Mouse (Mus musculus) NIH3T3 (cell line): ENCODE data around the gene Gpatch8.

Source experiments
- DNase-seq: peaks from one replicate; pipeline ENCODE4 v3.0.0-alpha.2; 2012; ENCODE audit warnings: low read depth

Gpatch8 gene

GRCm38 (mm10) chr11:102495742-102496141 lies 60.5 kb downstream of the Gpatch8 start:
- no peak for DNase-seq

DNA sequence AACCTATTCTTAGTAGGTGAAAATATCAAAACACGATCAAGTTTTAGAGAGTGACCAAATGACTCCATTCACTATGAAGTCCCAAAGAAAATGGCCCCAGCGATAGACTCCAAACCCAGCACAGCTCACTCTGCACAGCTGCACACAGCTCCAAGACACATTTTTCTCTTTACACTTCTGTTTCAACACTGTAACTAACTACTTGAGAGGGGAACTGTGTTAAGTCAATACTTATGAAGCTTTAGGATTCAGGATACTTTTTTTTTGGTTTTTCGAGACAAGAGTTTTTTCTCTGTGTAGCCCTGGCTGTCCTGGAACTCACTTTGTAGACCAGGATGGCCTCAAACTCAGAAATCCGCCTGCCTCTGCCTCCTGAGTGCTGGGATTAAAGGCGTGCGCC lies 61.1 kb downstream of the Gpatch8 start:
- DNase-seq: no peak

GRCm38 (mm10) chr11:102494063-102494650 lies 62.0 kb downstream of the Gpatch8 start:
- DNase-seq: no peak

GRCm38 (mm10) chr11:102493241-102493640 lies 63.0 kb downstream of the Gpatch8 start:
- DNase-seq: no peak

DNA sequence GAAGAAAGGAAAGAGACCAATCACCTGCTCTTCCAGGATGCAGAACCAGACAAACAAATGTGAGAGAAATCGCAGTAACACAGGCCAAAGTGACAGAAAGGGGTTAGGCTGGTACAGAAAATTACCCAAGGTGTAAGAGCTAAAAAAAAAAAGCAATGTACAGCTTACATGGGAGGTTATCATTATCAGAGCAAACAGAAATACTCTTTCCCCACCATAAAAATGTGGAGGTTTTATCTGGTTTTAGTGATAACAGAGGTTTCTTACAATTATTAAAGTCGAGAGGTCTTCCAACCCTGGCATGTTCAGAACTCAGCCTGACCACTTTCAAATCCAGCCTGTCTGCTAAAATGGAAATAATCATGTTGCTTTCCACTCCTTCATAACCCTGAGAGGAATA lies 68.3 kb downstream of the Gpatch8 start:
- no peak for DNase-seq

DNA sequence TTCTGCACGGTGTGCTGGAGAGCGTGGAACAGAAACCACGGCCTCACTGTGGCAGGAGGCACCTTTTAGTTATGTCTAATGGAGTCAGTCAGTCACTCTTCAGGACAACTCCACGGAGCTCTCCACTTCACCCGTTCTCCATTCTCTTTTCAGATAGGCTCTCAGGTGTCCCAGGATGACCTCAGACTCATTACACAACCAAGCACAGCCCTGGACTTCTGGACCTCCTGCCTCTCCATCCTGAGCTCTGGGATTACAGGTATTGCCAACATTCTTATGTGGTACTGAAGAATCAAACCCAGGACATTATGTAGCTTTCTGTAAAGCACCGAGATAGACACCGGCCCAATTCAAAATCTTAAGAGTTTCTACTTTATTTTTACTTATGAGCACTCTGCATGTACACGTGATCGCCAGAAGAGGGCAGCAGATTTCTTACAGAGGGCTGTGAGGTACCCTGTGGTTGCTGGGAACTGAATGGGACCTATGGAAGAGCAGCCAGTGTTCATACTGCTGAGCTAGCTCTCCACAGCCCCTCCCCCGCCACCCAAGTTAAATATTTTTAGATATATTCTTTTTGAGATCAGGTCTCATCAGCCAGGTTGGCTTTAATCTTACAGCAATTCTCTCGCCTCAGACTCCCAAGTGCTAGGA lies 69.3 kb downstream of the Gpatch8 start:
- peak; percentile 90 for DNase-seq

- DNase-seq: no peak
Measured at GRCm38 (mm10) chr11:102481779-102482178, 74.4 kb downstream of the Gpatch8 start.

DNA sequence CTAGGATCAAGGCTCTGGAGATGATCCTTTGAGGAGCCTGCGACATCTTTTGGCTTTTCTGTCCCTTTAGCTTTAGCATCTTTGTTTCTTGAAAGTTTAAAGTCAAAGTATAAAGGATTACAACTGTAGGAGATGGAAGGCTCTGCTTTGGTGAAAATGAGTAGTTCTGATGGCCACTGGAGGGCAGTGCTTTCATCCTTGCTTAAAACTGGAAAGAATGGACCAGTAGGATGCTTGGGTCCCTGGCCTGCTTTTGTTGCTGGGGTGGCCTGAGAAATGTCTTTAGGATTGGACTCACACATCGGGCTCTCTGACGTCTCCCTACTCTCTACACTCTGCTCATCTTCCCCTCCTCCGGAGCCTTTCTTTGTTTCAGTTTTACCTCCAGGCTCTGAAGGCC lies 75.3 kb downstream of the Gpatch8 start:
- peak; percentile 51 for DNase-seq

DNA sequence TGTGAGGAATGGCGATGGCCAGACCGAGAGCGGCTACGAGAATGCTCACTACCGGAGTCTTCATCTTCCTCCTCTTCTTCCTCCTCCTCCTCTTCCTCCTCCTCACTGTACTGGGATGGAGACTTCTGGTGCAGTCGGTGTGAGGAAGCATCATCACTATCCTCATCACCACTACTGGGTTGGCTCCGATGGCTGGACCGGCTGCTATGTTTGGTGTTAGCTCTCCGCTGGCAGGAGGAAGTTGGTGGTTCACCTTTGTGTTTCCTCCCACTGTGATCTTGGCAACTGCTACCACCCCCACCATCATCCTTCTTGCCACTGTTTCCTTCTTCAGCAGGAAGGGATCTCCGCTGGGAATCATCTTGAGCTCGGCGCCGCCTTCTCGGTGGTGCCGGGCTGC lies 76.1 kb downstream of the Gpatch8 start:
- no peak for DNase-seq

- no peak for DNase-seq
Measured at GRCm38 (mm10) chr11:102479581-102479980, 76.6 kb downstream of the Gpatch8 start.

DNA sequence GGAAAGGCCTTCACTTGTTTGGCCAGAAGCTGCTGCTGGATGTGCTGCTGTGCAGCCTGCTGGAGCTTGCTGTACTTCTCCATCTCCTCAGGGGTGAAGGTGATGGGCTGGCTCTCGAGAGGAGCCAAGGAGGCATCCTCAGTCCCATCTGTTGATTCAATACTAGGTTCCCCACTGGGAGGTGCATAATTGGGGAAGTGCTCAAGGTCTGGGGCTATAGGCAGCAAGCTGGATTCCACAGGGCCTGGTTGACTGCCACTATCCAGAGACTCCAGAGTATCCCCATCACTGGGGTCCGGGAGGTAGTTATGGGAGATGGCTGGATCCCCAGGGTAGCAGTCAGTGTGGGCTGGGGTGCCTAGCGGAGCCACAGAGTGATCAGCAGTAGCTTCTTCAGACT lies 77.5 kb downstream of the Gpatch8 start:
- no peak for DNase-seq

- no peak for DNase-seq
Measured at GRCm38 (mm10) chr11:102475027-102475426, 81.2 kb downstream of the Gpatch8 start.

GRCm38 (mm10) chr11:102469648-102470357 lies 86.4 kb downstream of the Gpatch8 start, which contains the start of gene Itga2b:
Itga2b (minus strand) TSS chr11:102470122.
- no peak for DNase-seq

- DNase-seq: peak; percentile 100
Measured at GRCm38 (mm10) chr11:102467041-102467631, 89.1 kb downstream of the Gpatch8 start.

GRCm38 (mm10) chr11:102465713-102466436 lies 90.3 kb downstream of the Gpatch8 start:
- peak; percentile 98 for DNase-seq

DNA sequence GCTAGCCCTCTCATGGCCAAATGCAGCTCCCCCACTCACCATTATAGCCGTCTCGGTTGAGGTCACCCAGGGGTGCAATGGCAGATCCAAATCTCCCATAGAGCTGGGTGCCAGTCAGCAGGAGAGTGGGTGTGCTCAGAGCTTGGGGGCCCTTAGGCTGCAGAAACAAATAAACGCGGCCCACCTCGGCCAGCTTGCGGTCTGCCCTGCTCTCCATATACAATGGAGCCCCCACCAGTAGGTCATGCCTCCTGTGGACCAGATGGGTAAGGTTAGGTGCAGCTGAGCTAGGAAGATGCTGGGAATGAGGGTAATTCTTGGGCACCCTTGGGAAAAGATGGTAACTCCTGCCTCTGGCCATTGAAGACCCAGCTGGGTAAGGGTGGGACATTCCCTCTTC lies 91.3 kb downstream of the Gpatch8 start:
- no peak for DNase-seq

- no peak for DNase-seq
Measured at GRCm38 (mm10) chr11:102461764-102462163, 94.4 kb downstream of the Gpatch8 start.

DNA sequence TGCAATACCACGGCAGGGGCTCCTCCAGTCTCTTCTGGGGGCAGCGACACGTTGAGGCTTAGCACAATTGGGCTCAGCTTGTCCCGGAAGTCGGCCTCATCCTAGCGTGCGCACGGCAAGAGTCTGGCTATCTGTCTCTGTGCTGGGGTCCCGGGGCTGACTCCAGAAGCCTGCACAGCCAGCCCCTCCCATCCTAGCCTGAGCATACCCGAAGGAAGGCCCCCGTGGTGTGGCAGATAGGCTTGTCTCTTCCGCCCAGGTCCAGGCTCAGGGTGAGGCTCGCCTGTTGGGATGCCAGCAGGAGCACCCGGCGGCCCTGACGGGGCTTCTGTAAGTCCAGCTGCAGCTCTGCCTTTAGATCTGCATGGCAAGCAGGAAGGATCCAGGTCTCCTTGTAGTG lies 95.7 kb downstream of the Gpatch8 start:
- DNase-seq: no peak

GRCm38 (mm10) chr11:102455740-102456396 lies 100.3 kb downstream of the Gpatch8 start:
- peak; percentile 93 for DNase-seq

DNA sequence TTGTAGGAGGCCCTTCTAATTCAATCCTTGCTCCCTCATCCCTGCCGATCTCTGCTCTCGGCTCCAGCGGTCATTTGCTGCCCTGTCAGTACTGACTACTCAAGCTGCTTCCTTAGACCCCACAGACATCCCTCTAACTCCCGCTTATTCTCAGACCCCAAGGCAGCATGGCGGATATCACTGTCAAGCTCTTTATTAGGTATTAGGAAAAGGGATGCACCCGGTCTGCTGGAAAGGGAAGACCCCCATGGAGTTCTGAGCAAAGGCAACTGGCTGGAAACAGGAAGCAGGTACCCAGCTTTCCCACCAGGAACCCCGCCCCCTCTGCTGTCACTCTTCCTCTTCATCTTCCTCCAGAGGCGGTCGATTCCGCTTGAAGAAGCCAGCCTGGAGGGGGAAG lies 103.1 kb downstream of the Gpatch8 start:
- DNase-seq: no peak
